Mouse (Mus musculus): ENCODE results near the gene Dlgap5.
"Not testable (repeated sequence)": the region's sequence is repeated elsewhere in the genome, so short reads cannot be mapped to it uniquely, and the experiment has no call there.

Gene Dlgap5

GRCm38 (mm10) chr14:47417775-47418665 is at the start of gene Dlgap5:
Gene Dlgap5, minus strand, starts transcription at chr14:47418407.
- peak; percentile 71 for DNase-seq (ENCODE audit: low spot score)

DNA sequence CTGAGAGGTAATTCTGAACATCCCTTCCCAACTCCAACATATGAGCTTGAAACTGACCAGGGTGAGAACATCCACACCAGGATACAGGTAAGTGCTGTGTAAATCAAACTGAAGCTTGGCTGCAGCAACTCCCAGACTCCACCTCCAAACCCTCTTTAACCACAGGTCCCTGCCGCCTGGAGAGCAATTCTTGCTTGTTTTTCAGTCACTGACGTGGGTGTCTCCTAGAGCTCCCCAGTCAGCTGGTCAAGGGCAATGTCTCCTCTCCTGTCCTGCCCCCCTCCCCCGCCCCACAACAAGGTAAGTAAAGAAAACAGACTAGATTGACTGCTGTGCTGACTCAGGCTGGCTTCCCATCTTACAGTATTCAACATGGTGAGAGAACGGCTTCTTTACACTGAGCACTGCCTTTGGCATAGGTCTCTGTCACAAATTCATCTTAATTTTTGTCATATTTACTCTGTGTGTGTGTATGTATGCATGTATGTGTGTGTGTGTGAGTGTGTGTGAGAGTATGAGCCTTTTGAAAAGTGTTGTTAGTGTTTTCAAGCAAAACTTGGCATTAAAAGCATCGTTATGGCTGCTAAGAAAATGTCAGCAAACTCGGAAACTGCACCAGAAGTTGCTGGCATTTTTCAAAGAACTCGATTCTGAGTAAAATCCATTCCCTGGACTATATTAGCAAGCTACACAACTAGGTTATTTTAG is 47.4 kb upstream of the Dlgap5 start:
- DNase-seq (ENCODE audit: low spot score) = no peak

DNA sequence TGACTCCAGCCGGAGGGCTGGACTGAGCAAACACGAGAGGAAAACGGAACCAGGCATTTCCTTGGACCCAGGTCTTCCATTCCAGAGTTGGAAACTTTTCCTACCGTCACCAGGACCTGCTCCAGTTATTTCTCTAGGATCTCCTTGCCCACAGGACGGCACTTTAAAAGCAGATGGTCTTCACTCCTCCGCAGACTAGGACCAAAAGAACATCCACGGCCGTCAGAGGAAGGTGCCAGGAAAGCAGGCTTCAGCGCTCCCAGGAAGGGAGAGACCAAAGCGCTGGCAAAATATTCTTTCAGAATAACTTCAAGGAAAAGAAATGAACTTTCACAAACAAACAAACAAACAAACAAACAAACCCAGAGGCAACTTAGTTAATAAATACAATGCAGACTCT is 46.2 kb upstream of the Dlgap5 start:
- no peak for DNase-seq (ENCODE audit: low spot score)

GRCm38 (mm10) chr14:47462877-47463460 is 44.8 kb upstream of the Dlgap5 start:
- DNase-seq (ENCODE audit: low spot score) = no peak

GRCm38 (mm10) chr14:47462453-47462852 is 44.2 kb upstream of the Dlgap5 start:
- DNase-seq (ENCODE audit: low spot score) = no peak

GRCm38 (mm10) chr14:47461997-47462396 is 43.8 kb upstream of the Dlgap5 start:
- DNase-seq (ENCODE audit: low spot score) = no peak

GRCm38 (mm10) chr14:47459556-47459955 is 41.3 kb upstream of the Dlgap5 start:
- no peak for DNase-seq (ENCODE audit: low spot score)

DNA sequence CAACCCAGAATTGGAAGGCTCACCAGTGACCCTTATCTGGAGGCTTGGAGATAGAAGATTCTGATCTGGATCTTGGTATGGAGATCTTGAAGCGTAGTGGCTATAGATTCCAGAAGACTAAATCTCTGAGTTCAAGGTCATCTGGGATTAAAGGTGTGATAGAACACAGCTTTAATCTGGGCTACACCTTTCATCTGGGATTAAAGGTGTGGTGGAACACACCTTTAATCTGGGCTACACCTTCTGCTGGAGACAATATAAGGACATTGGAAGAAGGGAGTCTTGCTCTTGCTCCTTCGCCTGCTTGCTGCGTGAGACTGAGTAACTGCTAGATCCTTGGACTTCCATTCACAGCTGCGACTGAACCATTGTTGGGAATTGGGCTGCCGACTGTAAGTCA is 31.9 kb upstream of the Dlgap5 start, which contains the start of gene Fbxo34:
TSS of gene Fbxo34 (plus strand) at position 301 of the 400 bp plus-strand sequence.
- DNase-seq (ENCODE audit: low spot score) = not testable (repeated sequence)

GRCm38 (mm10) chr14:47445331-47446095 is 27.3 kb upstream of the Dlgap5 start:
- peak; percentile 3 for DNase-seq (ENCODE audit: low spot score)

- DNase-seq (ENCODE audit: low spot score) = no peak
Measured at GRCm38 (mm10) chr14:47444907-47445306, 26.7 kb upstream of the Dlgap5 start.

GRCm38 (mm10) chr14:47438947-47439346 is 20.7 kb upstream of the Dlgap5 start:
- no peak for DNase-seq (ENCODE audit: low spot score)

GRCm38 (mm10) chr14:47432987-47433386 is 14.8 kb upstream of the Dlgap5 start:
- no peak for DNase-seq (ENCODE audit: low spot score)

GRCm38 (mm10) chr14:47422466-47422865 is 4.3 kb upstream of the Dlgap5 start:
- no peak for DNase-seq (ENCODE audit: low spot score)

DNA sequence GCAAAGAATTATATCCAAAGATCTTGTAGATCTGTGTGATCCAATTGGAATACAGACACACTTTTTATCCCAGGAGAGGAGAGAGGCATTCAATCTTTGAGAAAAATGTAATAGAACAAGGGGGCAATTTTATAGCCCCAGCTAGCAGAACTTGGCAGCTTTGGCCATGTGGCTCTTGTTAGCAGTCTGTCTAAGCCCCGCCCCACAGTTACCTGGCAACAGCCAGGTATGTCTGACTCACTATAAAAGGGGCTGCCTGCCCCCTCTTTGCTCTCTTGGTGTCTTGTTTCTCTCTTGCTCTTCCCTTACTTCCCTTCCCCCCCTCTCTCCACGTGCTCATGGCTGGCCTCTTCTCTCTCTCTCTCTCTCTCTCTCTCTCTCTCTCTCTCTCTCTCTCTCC is 3.4 kb upstream of the Dlgap5 start:
- DNase-seq (ENCODE audit: low spot score) = no peak

DNA sequence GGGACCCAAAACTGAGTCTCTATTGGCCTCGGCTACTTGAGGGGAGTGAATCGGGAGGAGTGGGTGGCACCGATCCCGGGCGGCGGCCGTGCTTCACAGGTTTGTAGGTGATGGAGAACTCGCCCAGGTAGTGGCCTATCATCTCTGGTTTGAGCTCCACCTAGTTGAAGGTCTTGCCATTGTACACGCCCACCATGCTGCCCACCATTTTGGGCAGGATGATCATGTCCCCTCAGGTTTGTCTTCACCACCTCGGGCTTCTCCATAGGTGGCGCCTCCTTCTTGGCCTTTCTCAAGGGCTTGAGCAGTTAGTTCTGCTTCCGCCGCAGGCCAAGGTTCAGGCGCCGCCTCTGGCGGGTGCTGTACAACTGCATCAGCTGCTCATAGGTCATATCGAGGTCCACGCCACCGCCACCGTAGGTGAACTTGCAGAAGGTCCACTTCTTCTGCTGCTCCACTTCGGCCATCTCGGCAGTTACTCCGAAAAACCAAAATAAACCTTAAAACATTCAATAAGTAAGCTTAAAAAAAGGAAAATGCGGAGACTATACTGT is 1.6 kb upstream of the Dlgap5 start:
- DNase-seq (ENCODE audit: low spot score) = no peak

GRCm38 (mm10) chr14:47419034-47419625 is 923 bp upstream of the Dlgap5 start:
- DNase-seq (ENCODE audit: low spot score) = no peak

DNA sequence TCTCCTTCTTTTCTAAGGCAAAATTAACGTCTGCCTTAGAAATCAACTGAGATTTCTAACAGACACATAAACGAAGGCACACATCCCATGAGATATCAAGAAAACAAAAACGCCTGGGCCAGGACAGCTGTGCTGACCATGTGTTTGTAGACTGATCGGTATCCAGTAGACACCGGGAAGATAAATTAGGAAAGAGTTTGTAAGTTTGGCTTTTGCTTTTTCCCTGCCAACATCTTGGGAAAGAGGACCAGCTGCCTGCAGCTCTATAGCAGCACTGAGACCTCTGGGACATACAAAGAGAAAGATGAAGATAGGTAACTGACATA is 422 bp upstream of the Dlgap5 start:
- DNase-seq (ENCODE audit: low spot score) = no peak

DNA sequence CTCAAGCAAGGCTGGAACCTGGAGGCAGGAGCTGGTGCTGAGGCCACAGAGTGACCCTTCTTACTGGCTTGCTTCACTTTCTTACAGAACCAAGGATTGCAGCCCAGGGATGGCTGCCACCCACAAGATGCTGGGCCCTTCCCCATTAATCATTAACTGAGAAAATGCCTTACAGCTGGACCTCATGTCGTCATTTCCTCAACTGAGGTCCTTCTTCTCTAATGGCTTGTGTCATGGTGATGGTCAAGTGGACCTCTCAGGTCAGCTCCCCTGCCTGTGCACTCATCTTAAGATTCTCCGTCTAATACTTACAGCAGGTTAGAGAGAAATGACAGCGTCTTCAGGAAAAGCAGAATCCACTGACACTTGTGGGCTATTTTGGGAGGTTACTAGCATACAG is 861 bp downstream of the Dlgap5 start:
- DNase-seq (ENCODE audit: low spot score) = no peak

DNA sequence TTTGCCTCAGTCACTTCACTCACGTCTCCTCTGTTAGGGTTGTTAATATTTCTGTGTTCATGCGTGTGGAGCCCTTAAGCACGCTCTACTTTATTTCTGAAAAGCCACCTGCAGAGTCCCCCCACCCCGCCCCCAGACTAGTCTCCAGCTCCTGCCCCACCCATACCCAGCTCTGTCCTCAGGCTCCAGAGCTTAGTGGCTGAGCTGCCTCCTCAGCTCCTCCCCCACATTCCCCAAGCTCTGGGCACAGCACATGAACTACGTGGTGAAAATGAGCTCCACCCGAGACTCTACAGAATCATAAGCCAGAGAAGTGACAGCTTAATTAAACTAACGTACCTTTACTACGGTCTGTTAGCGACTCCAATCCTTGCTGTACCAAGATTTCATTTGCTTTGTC is 12.2 kb downstream of the Dlgap5 start:
- DNase-seq (ENCODE audit: low spot score) = no peak

- DNase-seq (ENCODE audit: low spot score) = no peak
Measured at GRCm38 (mm10) chr14:47402735-47403134, 15.5 kb downstream of the Dlgap5 start.

DNA sequence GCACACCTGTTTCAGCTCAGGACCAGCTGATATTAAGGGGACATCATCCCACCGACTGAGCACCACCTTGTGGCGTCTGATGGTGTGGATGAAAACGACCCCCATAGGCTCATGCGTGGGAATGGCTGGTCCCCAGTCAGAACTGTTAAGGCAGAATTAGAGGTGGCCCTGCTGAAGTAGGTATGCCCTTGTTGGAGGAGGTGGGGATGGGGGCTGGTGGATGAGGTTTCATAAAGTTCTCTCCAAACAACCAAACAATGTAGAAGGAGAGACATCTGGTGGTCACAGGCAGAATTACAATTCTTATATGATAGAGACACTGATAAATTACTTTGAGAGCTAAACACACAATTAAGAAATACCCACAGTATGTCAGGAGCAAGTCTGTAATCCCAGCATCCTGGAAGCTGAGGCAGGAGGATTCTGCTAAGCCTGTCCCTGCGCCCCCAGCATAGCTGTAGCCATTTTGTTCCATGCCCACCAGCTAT is 22.0 kb downstream of the Dlgap5 start:
- peak; percentile 73 for DNase-seq (ENCODE audit: low spot score)
